Mouse (Mus musculus): Measurements from ENCODE around the gene Rrbp1. TPM values are rescaled to one million over a fixed set of nuclear protein-coding genes. Genes with fewer than 3 reads are reported as not detected.

The Rrbp1 gene
- total and polyA plus RNA-seq, 3 experiments: 56.7 to 128 (median 127) TPM

- no peaks in the 10 kb centered on the region for H3K36me3 ChIP-seq (ENCODE audit: control insufficient read depth in 1 of 2, insufficient read depth in 2 of 2, low read length in 2 of 2)
- H3K9me3 ChIP-seq (replicated peaks; ENCODE audit: insufficient read depth, low read length): no peaks in the 10 kb centered on the region
- H3K27ac ChIP-seq (ENCODE audit: control insufficient read depth, low read depth, low read length): no peak overlapping the region
- TF ChIP-seq HCFC1 (IDR thresholded peaks at IDR 0.05; ENCODE audit: low read depth, low read length) (no peak), MEF2A (IDR thresholded peaks at IDR 0.05; ENCODE audit: extremely low read depth, insufficient replicate concordance, low read depth, low read length, poor library complexity, severe bottlenecking) (no peak), MYC (IDR thresholded peaks at IDR 0.05; ENCODE audit: low read depth, low read length) (no peak)
- no peak overlapping the region for H3K9ac ChIP-seq (ENCODE audit: control insufficient read depth, low read depth, low read length, poor library complexity, severe bottlenecking)
- peaks cover 3 to 8% of the 10 kb centered on the region in 2 experiments for H3K4me1 ChIP-seq (ENCODE audit: control insufficient read depth in 1 of 2, insufficient read depth in 2 of 2, low read length in 2 of 2)
- no peak overlapping the region for H3K4me3 ChIP-seq (ENCODE audit: control insufficient read depth in 1 of 2, insufficient read depth in 1 of 2, low read depth in 2 of 2, low read length in 2 of 2)
- no peak for DNase-seq (ENCODE audit: low read depth, low spot score)
- H3K27me3 ChIP-seq (ENCODE audit: control insufficient read depth in 1 of 2, insufficient read depth in 2 of 2, low read length in 2 of 2): no peaks in the 10 kb centered on the region; a peak in 3 of 4 replicates
- H3K79me2 ChIP-seq (ENCODE audit: control insufficient read depth, insufficient read depth, low read length, poor library complexity): no peaks in the 10 kb centered on the region
Observed at GRCm38 (mm10) chr2:144025361-144025760, 14.3 kb upstream of the Rrbp1 start.

GRCm38 (mm10) chr2:144022441-144022840 is 11.4 kb upstream of the Rrbp1 start:
- Histone ChIP-seq H3K9me3 (replicated peaks; ENCODE audit: insufficient read depth, low read length) (no peaks in the 10 kb centered on the region), H3K79me2 (ENCODE audit: control insufficient read depth, insufficient read depth, low read length, poor library complexity) (no peaks in the 10 kb centered on the region), H3K9ac (ENCODE audit: control insufficient read depth, low read depth, low read length, poor library complexity, severe bottlenecking) (no peak overlapping the region), H3K36me3 (ENCODE audit: control insufficient read depth in 1 of 2, insufficient read depth in 2 of 2, low read length in 2 of 2) (no peaks in the 10 kb centered on the region), H3K27ac (ENCODE audit: control insufficient read depth, low read depth, low read length) (no peak overlapping the region), H3K4me1 (ENCODE audit: control insufficient read depth in 1 of 2, insufficient read depth in 2 of 2, low read length in 2 of 2) (peaks cover 3 to 8% of the 10 kb centered on the region in 2 experiments), H3K4me3 (ENCODE audit: control insufficient read depth in 1 of 2, insufficient read depth in 1 of 2, low read depth in 2 of 2, low read length in 2 of 2) (no peak overlapping the region), H3K27me3 (ENCODE audit: control insufficient read depth in 1 of 2, insufficient read depth in 2 of 2, low read length in 2 of 2) (no peaks in the 10 kb centered on the region; a peak in 2 of 4 replicates)
- TF ChIP-seq CTCF (IDR thresholded peaks at IDR 0.05 in 2 of 3, conservative IDR thresholded peaks at IDR 0.05 in 1 of 3; ENCODE audit: control insufficient read depth in 1 of 3, insufficient read depth in 1 of 3, low read depth in 2 of 3, low read length in 3 of 3, poor library complexity in 1 of 3, severe bottlenecking in 1 of 3) (no peak), E2F4 (IDR thresholded peaks at IDR 0.05; ENCODE audit: borderline replicate concordance, low read depth, low read length) (no peak), NELFE (IDR thresholded peaks at IDR 0.05; ENCODE audit: low read depth, low read length) (no peak), CHD2 (IDR thresholded peaks at IDR 0.05; ENCODE audit: low read length) (no peak), KAT2A (conservative IDR thresholded peaks at IDR 0.05; ENCODE audit: low read depth, low read length) (no peak), MYC (IDR thresholded peaks at IDR 0.05; ENCODE audit: low read depth, low read length) (no peak), TAL1 (IDR thresholded peaks at IDR 0.05; ENCODE audit: low read length) (no peak), MYB (IDR thresholded peaks at IDR 0.05; ENCODE audit: low read depth, low read length) (no peak), GABPA (IDR thresholded peaks at IDR 0.05; ENCODE audit: low read depth, low read length) (no peak), RAD21 (IDR thresholded peaks at IDR 0.05; ENCODE audit: low read depth, low read length) (no peak), NRF1 (IDR thresholded peaks at IDR 0.05; ENCODE audit: insufficient read depth, low read depth, low read length, poor library complexity, severe bottlenecking) (no peak), CHD1 (IDR thresholded peaks at IDR 0.05; ENCODE audit: low read depth, low read length) (no peak), TBP (IDR thresholded peaks at IDR 0.05; ENCODE audit: low read depth, low read length) (no peak), MAFK (IDR thresholded peaks at IDR 0.05; ENCODE audit: borderline replicate concordance, low read depth, low read length) (no peak), ZMIZ1 (IDR thresholded peaks at IDR 0.05; ENCODE audit: low read depth, low read length) (no peak), BHLHE40 (IDR thresholded peaks at IDR 0.05; ENCODE audit: borderline replicate concordance, low read depth, low read length) (no peak), USF1 (IDR thresholded peaks at IDR 0.05; ENCODE audit: low read depth, low read length) (no peak), ZNF384 (IDR thresholded peaks at IDR 0.05; ENCODE audit: low read depth, low read length) (no peak), UBTF (IDR thresholded peaks at IDR 0.05; ENCODE audit: borderline replicate concordance, insufficient read depth, low read depth, low read length) (no peak)
- no peak for DNase-seq (ENCODE audit: low read depth, low spot score)
